Mouse (Mus musculus): ENCODE measurements around the gene Gal.
A peak's percentile ranks its signal among the peaks of the same experiment; 100 is the strongest.

Gene Gal

DNA sequence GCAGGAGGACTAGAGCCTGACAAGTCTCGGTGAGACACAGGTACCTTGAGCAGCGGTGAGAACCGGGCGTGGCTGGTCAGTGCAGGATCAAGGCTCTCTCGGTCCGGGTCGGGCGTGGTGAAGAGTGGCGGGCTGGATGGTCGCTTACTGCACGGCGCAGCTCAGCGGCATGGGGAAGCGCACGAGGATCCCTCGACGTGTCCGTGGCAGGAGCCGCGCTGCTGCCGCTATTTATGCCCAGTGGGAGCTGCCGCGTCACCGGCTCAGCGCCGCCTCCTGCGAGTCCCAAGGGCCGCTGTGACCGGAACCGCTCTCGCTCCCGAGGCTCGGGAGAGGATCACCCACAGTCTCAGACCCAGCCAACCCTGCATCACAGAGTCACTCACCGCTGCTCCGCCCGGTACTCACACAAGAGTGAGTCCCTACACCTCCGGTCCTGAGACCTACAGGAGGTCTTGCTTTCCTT is at the start of gene Gal:
TSS of gene Gal (minus strand) at position 277 of the 466 bp plus-strand sequence.
- peak; percentile 16 for DNase-seq

- no peak for DNase-seq
These were observed 45.6 kb upstream of the Gal start for GRCm38 (mm10) chr19:3459986-3460385.

DNA sequence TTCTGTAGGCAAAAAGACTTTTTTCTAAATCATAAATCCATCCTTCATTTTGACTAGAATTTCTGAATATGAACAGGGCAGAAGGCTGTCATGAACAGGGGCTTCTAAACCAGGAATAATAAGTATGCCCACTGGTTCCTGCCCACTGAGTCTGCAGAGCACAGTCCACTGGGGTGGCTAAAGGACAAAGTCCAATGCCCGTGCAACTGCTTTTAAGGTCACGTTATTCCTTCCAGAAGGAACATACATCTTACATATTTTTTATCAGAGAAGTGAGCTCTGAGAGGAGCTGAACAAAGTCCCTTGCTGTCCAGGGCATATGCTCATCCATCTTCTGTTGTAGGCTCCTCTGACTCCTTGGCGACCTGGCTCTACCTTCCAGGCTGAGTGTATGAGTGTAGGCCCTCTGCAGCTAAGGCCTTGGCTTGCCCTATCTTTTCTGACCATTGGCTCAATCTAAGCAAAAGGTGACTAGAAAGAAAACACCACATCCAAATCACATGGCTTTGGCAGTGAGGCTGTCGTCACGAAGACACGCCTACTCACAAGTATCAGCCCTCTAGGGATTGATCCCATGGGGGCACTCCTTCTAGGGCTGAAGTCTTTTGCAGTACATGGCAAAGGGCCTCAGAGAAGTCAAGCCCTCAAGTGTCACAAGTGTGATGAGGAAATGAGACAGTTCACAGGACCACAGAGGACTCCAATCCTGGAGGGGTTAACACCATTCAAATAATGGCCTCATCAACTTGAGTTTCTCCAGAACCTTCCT is 44.2 kb upstream of the Gal start:
- DNase-seq: no peak

DNA sequence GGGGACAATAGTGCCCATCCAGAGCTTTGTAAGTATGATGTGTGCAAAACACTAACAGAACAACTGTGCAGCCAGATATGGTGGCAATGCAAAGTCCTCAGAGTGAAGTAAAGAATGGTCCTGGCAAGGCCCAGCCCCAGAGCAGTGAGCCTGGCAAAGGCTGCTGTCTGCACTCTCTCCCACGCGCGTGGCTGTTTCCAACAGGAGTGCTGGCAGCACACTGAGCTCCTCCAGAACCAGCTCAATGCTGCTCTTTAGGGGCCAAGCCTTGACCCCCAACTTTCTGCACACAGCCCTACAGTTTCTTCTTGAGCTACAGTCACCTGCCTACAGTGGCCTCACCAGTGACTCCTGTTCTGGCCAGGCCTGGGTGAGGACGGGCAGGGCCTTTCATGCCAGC is 43.4 kb upstream of the Gal start:
- DNase-seq: no peak

- DNase-seq: no peak
These were observed 37.3 kb upstream of the Gal start for GRCm38 (mm10) chr19:3451649-3452048.

- DNase-seq: peak; percentile 59
These were observed 36.8 kb upstream of the Gal start for GRCm38 (mm10) chr19:3451170-3451569.

GRCm38 (mm10) chr19:3450714-3451113 is 36.4 kb upstream of the Gal start:
- DNase-seq: no peak

DNA sequence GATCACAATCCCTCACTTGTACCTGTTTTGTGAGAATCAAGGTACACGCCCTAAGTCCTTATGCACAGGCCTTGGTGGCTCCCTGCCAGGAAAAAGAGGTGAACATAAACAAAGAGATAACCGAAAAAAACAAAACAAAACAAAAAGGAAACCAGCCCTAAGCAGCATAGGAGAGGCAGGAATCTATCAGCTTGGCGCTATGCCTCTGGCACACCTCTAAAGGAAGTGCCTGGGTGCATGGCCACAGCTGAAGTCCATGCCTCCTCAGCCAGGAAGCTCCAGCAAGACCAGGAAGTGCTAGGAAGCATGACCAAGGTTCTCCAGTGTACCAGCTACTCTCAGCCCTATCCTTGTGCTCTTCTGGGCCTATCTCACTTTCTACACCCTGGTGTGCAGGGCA is 34.9 kb upstream of the Gal start:
- no peak for DNase-seq

DNA sequence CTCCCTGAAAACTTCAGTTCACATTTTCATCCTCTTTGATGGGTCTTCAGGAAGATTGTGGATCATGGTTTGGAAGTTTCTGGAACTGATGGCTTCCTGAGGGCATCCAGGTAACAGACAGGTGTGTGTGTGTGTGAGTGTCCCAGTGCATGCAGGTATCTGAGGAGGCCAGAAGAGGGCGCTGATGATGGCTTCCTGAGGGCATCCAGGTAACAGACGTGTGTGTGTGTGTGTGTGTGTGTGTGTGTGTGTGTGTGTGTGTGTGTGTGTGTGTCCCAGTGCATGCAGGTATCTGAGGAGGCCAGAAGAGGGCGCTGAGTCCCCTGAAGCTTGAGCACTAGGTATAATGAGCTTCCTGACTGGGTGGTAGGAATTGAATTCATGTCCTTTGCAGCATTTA is 33.0 kb upstream of the Gal start:
- DNase-seq: no peak

GRCm38 (mm10) chr19:3441092-3441491 is 26.7 kb upstream of the Gal start:
- DNase-seq: no peak

- DNase-seq: no peak
These were observed 26.3 kb upstream of the Gal start for GRCm38 (mm10) chr19:3440667-3441066.

DNA sequence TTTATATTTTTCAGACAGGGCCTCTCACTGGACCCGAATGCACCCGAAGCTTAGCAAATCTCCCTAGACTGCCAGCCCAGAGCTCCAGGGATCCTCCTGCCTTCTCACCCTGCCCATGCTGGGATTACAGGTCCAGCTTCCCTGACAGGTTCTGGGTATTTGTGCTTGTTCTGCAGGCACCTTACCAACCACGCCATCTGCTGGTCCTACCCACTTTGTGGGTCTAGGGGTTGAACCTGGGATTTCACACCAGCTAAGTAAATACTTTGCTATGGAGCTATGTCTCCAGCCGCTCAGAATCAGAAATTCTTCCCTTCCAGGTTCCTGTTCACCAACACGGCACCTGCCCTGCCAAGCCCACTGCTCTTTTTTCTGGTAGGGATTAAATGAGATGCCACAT is 23.6 kb upstream of the Gal start:
- DNase-seq: no peak

- no peak for DNase-seq
These were observed 22.5 kb upstream of the Gal start for GRCm38 (mm10) chr19:3436840-3437239.

DNA sequence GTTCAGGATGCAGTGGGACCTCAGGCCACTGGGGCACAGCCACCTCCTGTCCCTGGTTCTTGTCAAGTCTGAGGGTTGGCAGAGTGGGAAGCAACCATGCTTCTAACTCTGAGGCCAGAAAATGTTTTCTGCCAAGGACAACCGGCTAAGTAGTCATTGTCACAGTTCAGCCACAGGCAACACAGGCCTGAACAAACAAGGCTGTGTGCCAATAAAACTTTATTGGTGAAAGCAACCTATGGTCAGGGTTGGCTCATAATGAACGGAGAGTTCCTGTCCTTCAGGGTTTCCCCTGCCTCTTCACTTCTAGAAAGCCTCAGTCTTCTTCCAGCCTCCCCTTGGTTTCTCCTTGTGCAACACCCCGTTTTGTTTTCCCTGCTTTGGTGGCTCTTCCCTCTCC is 21.5 kb upstream of the Gal start:
- no peak for DNase-seq

- no peak for DNase-seq
These were observed 20.3 kb upstream of the Gal start for GRCm38 (mm10) chr19:3434641-3435040.

GRCm38 (mm10) chr19:3434124-3434523 is 19.8 kb upstream of the Gal start:
- no peak for DNase-seq

DNA sequence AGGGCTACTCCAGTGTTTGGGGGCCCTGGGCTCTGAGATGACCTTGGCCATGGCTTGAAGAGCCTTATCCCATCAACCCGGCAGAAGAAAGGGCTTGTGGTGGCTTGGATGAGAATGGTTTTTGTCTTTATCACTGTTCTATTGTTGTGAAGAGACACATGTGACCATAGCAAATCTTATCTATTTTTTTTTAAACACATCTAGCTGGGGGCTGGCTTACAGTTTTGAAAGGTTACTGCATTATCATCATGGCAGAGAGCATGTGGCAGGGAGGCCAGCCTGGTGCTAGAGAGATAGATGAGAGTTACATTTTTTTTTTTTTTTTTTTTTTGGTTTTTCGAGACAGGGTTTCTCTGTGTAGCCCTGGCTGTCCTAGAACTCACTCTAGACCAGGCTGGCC is 17.6 kb upstream of the Gal start:
- DNase-seq: no peak

- DNase-seq: no peak
These were observed 16.7 kb upstream of the Gal start for GRCm38 (mm10) chr19:3431066-3431465.

DNA sequence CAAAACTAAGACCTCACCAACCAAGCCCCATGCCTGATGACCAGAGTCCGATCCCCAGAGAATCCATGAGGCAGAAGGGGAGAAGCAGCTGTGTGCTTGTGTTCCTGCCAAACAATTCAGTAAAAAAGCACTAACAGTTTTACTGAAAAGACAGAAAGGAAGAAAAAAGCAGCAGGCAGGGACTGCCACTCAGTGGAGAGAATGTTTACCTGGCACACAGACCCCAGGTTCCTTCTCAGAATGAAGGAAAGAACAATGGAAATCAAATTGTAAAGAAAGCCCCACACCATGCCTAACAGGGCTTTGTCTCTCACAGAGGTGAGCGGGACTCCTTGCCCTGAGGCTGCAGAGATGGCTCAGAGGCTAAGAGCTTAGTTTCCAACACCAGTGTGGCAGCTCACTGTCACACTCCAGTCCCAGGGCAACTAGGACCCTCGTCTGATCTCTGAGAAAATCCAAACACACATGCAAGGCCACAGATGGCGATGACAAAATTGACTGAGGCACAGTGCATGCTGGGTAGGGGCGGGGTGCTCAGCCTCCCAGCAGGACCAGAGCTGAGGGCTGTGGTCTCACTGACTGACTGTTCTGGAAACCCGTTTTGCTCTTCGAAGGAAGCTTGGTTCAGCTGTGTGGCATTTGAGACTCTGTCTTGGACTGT is 14.9 kb upstream of the Gal start:
- no peak for DNase-seq

GRCm38 (mm10) chr19:3428057-3428830 is 13.9 kb upstream of the Gal start:
- DNase-seq: no peak

GRCm38 (mm10) chr19:3424214-3424613 is 9.9 kb upstream of the Gal start:
- no peak for DNase-seq

- no peak for DNase-seq
These were observed 8.6 kb upstream of the Gal start for GRCm38 (mm10) chr19:3422981-3423380.

- DNase-seq: no peak
These were observed 8.1 kb upstream of the Gal start for GRCm38 (mm10) chr19:3422488-3422887.

DNA sequence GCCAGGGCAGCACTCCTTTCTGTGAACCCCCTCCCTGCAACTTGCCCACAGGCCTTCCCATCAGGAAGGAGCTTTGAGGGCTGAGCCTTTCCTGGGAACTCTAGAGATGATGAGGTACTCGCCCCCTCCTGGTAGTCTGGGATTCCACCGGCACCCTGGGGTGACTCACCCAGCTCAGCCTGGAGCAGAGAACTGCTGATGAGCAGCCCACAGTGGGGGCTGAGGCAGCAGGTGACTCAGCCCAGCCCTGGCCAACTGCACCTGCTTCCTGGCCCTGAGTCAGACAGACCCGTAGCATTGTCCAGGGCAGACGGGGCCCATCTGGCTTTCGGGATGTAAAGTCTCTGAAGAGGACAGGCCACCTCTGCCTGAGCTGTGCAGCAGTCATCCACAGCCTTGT is 4.9 kb upstream of the Gal start:
- peak; percentile 59 for DNase-seq
